Mouse (Mus musculus) heart, adult 2 months (tissue): ENCODE measurements around the gene Rwdd2a. TPM values are rescaled to one million over a fixed set of nuclear protein-coding genes. Genes with fewer than 3 reads are reported as not detected.

Experiments
- DNase-seq, 2 experiments: peaks; one replicate each; pipeline ENCODE4 v3.0.0; 2021
- H3K27ac ChIP-seq: fragments of 200-600 bp; 2 replicates; pipeline ENCODE4 v1.8.1; 2022
- H3K27me3 ChIP-seq: fragments of 200-500 bp; 2 replicates; pipeline ENCODE4 v1.6.1; 2012; ENCODE audit warnings: mild to moderate bottlenecking, low read length, inconsistent platforms, mixed read lengths; ENCODE audit not compliant: control insufficient read depth, insufficient read depth
- H3K36me3 ChIP-seq: fragments of 200-500 bp; 2 replicates; pipeline ENCODE4 v1.6.1; 2012; ENCODE audit warnings: low read length, inconsistent platforms; ENCODE audit not compliant: control insufficient read depth, insufficient read depth
- H3K4me1 ChIP-seq: fragments of 200-500 bp; 2 replicates; pipeline ENCODE4 v1.6.1; 2011; ENCODE audit warnings: low read length; ENCODE audit not compliant: control insufficient read depth, insufficient read depth
- H3K4me3 ChIP-seq: fragments of 200-600 bp; 2 replicates; pipeline ENCODE4 v1.8.1; 2022
- H3K79me2 ChIP-seq: fragments of 200-500 bp; replicated peaks from 2 replicates; pipeline ENCODE4 v1.6.1; 2012; ENCODE audit warnings: mild to moderate bottlenecking, inconsistent platforms, low read length, moderate library complexity, mixed read lengths; ENCODE audit not compliant: control insufficient read depth, insufficient read depth
- H3K9ac ChIP-seq: fragments of 200-500 bp; 2 replicates; pipeline ENCODE4 v1.6.1; 2012; ENCODE audit warnings: low read depth, mild to moderate bottlenecking, control low read depth, inconsistent platforms, low read length, mixed read lengths
- CTCF ChIP-seq: fragments of 200-600 bp; IDR thresholded peaks from 2 replicates; pipeline ENCODE4 v1.8.1; 2022; ENCODE audit warnings: antibody characterized with exemption, mild to moderate bottlenecking, moderate library complexity
- EP300 ChIP-seq: fragments of 200-500 bp; IDR thresholded peaks from 2 replicates; pipeline ENCODE4 v1.6.1; 2011; ENCODE audit warnings: low read depth, low read length, control low read depth; ENCODE audit not compliant: insufficient read depth
- POLR2A ChIP-seq: fragments of 200-500 bp; IDR thresholded peaks from 2 replicates; pipeline ENCODE4 v1.6.1; 2011; ENCODE audit warnings: mild to moderate bottlenecking, low read depth, low read length, control low read depth; ENCODE audit not compliant: insufficient read depth
- WGBS: fragments of 180-500 bp; shearing (Covaris S2); methylation state at CpG from one replicate; pipeline ENCODE4 v1.1.7; 2018; 5-methylcytosine and 5-hydroxymethylcytosine counted together
- intact Hi-C: fragments of 180-260 bp; cut with DNase I; formaldehyde crosslinking; loops from one replicate; pipeline ENCODE4 v1.15.1; 2025
- polyA plus RNA-seq: library from polyadenylated mRNA; depleted of rRNA; stranded (reverse); fragments of >200 nt; gene quantifications from 2 replicates; pipeline ENCODE4 v1.2.3, GENCODE M21; 2012
- total RNA-seq, 2 experiments: library from RNA; stranded (reverse); gene quantifications; 2 replicates each; pipeline ENCODE4 v1.2.3; 2021

The Rwdd2a gene
- total and polyA plus RNA-seq, 3 experiments = 0.27 to 0.86 (median 0.47) TPM

DNA sequence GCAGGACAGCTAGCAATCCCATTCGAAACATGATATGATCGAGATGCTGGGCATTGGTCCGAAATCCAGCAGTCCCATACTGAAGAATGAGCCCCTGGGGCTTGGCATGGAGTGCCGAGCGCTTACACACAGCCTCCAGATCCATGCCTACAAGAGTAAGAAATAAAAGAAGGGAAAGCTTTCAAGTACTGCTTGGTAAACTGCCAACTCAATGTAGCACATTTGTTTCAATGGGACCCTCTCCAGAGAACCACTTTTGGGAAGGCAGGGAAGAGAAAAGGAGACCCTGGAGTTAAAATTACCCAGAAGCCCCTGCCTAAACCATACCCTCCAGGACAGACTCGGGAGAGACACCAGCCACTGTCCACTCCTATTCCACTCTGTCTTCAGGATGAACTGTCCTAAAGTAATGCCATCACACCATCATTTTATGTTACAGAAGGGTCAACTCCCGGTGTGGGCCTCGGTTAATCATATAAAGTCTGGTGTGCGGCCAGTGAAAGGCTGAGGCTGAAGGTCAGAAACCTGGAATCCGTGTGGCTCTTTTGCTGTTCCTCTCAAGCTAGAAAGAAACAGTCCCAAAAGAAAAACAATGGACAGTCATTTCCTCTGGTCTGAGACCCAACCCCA lies 1.4 kb upstream of the Rwdd2a start:
- no peak overlapping the region for H3K9ac ChIP-seq
- no peak for DNase-seq
- 71% methylated on average over 10 of the region's 10 CpGs for WGBS
- no peaks in the 10 kb centered on the region for H3K79me2 ChIP-seq
- no peak overlapping the region for H3K27ac ChIP-seq
- H3K4me3 ChIP-seq = no peak overlapping the region; the same call in 1 of the 2 replicates
- H3K36me3 ChIP-seq = no peaks in the 10 kb centered on the region
- no peaks in the 10 kb centered on the region for H3K27me3 ChIP-seq
- H3K4me1 ChIP-seq = peaks cover 4% of the 10 kb centered on the region
- intact Hi-C loops = loop anchor here (2.0 to 10.0 kb wide), 3 partner anchors 104 to 816 kb away; partner anchors contain the start of genes Cyb5r4 and Dop1a
- no peak for TF ChIP-seq CTCF
- TF ChIP-seq EP300 = no peak
- TF ChIP-seq POLR2A = no peak

DNA sequence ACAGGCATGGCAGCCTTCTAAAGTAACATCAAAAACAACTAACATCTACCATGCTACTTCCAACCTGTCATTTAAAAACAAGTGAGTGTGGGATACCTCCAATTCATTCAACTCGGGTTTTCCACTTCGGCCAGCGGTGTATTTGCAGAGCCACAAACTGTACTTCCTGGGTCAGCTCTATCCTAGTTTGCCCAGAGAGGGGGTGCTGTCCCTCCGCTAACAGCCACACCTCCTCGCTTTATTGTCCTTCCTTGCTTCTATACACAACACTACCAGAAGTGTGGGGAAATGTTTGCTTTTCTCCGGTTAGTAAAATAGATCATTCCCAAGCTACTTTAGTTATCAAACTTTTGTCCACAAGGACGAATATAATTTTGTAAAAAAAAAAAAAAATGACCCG lies 845 bp upstream of the Rwdd2a start:
- TF ChIP-seq POLR2A (no peak), EP300 (no peak), CTCF (no peak)
- peak overlapping the region; percentile 37; the same call in 1 of the 2 replicates for H3K9ac ChIP-seq
- H3K27me3 ChIP-seq = no peaks in the 10 kb centered on the region
- WGBS = 14% methylated on average over 8 of the region's 8 CpGs
- no peak overlapping the region for H3K27ac ChIP-seq
- H3K79me2 ChIP-seq = no peaks in the 10 kb centered on the region
- no peaks in the 10 kb centered on the region for H3K36me3 ChIP-seq
- peak overlapping the region; percentile 79 for H3K4me3 ChIP-seq
- no peak for DNase-seq
- peaks cover 4% of the 10 kb centered on the region for H3K4me1 ChIP-seq
- intact Hi-C loops = loop anchor here (2.0 to 10.0 kb wide), 3 partner anchors 104 to 816 kb away; partner anchors contain the start of genes Cyb5r4 and Dop1a

DNA sequence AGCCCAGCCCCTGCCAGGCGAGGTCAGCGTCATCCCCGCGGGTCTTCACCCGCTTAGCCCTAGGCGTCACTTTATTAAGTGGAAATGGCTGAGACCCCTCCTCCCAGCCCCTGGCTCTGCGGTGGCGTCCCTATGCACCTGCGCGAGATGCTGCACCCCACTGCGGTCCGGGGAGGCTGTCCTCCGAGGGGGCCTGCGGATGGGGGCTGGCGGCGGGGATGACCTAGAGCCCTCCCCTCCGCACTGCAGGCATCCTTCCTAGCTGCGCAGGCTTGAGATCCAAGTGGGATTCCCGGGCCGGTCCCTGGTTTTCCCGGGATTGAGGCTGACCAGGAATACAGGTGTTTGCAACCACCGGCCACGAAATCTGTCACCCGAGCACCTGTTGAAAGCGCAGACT lies 405 bp downstream of the Rwdd2a start:
- H3K4me1 ChIP-seq = peaks cover 4% of the 10 kb centered on the region
- H3K79me2 ChIP-seq = no peaks in the 10 kb centered on the region
- no peaks in the 10 kb centered on the region for H3K36me3 ChIP-seq
- peak overlapping the region; percentile 79 for H3K4me3 ChIP-seq
- 1% methylated on average over 25 of the region's 25 CpGs for WGBS
- peak overlapping the region; percentile 42; the same call in 1 of the 2 replicates for H3K27ac ChIP-seq
- DNase-seq = no peak
- H3K27me3 ChIP-seq = no peaks in the 10 kb centered on the region
- peak overlapping the region; percentile 85 for H3K9ac ChIP-seq
- intact Hi-C loops = loop anchor here (10.0 kb wide), 2 partner anchors 453 to 817 kb away; partner anchors contain the start of gene Cyb5r4
- TF ChIP-seq CTCF (no peak), POLR2A (no peak)

DNA sequence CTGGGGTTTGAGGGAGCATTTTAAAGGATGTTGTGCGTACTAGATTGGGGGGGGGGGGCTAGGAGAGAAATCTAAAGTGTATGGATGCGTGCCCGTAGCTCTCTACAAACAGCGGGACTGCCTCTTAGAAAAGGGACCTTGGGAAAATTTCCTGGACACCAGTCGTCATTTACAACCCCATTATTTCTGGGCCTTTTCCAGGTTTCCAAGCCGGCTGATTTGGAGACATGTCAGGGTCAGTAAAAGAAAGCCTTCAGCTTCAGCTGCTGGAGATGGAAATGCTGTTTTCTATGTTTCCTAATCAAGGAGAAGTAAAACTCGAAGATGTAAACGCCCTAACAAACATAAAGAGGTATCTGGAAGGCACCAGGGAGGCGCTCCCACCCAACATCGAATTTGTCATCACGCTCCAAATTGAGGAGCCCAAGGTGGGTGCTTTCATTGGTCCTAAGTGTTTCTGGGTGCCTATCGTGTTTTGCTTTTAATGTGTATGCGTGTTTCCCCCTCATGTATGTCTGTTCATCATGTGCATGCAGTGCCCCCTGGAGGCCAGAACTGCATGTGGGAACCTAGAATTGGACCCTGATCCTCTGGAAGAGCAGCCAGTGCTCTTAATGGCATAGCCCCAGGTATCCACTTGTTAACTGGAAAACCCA lies 973 bp downstream of the Rwdd2a start:
- peak; percentile 88 for TF ChIP-seq CTCF
- no peak; the same call in 1 of the 2 replicates for TF ChIP-seq EP300

DNA sequence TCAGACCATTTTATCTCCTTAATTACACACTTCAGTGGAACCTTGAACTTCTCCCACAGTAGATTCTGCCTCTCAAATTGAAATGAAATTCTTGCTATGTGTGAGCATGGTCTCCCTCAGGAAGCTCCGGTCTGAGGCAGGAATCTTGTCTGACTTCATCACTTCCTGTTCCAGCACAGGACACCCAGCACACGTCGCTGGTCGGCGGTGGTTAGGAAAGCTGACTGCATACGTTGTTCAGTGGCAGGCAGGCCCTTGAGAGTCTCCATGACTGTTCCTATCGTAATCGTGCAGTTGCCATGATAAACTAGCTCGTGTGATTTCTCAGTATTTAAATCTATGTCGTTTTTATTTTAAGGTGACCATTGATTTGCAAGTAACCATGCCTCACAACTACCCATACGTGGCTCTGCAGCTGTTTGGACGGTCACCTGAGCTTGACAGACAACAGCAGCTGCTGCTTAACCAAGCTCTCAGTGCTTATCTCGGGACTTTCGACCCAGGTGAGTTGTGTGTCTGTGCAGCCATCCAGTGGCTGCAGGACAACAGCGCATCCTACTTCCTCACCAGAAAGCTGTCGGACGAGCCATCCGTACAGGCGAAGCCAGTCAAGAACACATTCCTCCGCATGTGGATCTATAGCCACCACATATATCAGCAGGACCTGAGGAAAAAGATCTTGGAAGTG lies 2.0 kb downstream of the Rwdd2a start:
- WGBS = 59% methylated on average over 20 of the region's 20 CpGs
- H3K4me3 ChIP-seq = no peak overlapping the region
- H3K4me1 ChIP-seq = peaks cover 4% of the 10 kb centered on the region
- DNase-seq = no peak
- no peaks in the 10 kb centered on the region for H3K27me3 ChIP-seq
- no peak overlapping the region for H3K27ac ChIP-seq
- no peaks in the 10 kb centered on the region for H3K36me3 ChIP-seq
- TF ChIP-seq EP300 (no peak), POLR2A (no peak), CTCF (no peak)
- intact Hi-C loops = loop anchor here (10.0 kb wide), 2 partner anchors 451 to 819 kb away; partner anchors contain the start of gene Cyb5r4
- no peaks in the 10 kb centered on the region for H3K79me2 ChIP-seq
- no peak overlapping the region for H3K9ac ChIP-seq

More for the DNA sequence above, 973 bp downstream of the Rwdd2a start:
- Histone ChIP-seq H3K4me1 (peaks cover 4% of the 10 kb centered on the region), H3K4me3 (peak overlapping the region; percentile 79), H3K36me3 (no peaks in the 10 kb centered on the region), H3K27ac (no peak overlapping the region), H3K79me2 (no peaks in the 10 kb centered on the region), H3K27me3 (no peaks in the 10 kb centered on the region), H3K9ac (peak overlapping the region; percentile 85; the same call in 1 of the 2 replicates)
- DNase-seq = peak; percentile 76 to 83
- intact Hi-C loops = loop anchor here (10.0 kb wide), 2 partner anchors 452 to 818 kb away; partner anchors contain the start of gene Cyb5r4
- 21% methylated on average over 13 of the region's 13 CpGs for WGBS
